Mouse (Mus musculus) liver, postnatal 0 days (tissue): ENCODE measurements around the gene Elovl3.

ENCODE experiments used
- CTCF ChIP-seq: sonication (generic); IDR thresholded peaks from 2 replicates; pipeline ENCODE4 v1.5.1; 2016; ENCODE audit warnings: antibody characterized with exemption, low read depth
- EP300 ChIP-seq: IDR thresholded peaks from 2 replicates; pipeline ENCODE4 v1.6.1; 2016; ENCODE audit warnings: antibody characterized with exemption, low read depth, mild to moderate bottlenecking

DNA sequence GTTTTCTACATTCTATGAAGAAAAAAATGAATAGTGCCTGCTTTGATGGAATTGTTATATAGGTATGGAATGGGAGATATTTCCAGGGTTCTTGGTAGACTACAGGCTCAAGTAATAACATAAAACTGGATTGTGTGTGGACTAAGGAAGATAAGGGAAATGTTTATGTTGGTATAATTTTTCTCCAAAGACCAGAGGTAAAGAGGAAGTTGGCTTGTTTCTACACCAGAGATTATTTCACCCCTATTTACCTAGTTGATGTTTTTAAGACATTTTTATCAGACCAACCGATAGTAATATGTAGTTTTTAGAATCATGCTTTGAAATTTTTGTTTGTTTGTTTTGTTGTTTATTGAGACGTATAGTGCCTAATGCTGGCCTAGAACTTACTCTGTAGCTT, 48.6 kb downstream of the Elovl3 start:
- TF ChIP-seq CTCF, result no peak
- TF ChIP-seq EP300, result no peak
